Mouse (Mus musculus) ovary, postnatal 14 days (tissue): ENCODE data around the gene Bfsp1.

Experiments
- DNase-seq: peaks from one replicate; pipeline ENCODE4 v3.0.0; 2022; ENCODE audit warnings: low spot score

Gene Bfsp1

GRCm38 (mm10) chr2:143796335-143797013 lies 66.5 kb downstream of the Bfsp1 start:
- no peak for DNase-seq

GRCm38 (mm10) chr2:143795858-143796257 lies 67.1 kb downstream of the Bfsp1 start:
- DNase-seq = no peak

DNA sequence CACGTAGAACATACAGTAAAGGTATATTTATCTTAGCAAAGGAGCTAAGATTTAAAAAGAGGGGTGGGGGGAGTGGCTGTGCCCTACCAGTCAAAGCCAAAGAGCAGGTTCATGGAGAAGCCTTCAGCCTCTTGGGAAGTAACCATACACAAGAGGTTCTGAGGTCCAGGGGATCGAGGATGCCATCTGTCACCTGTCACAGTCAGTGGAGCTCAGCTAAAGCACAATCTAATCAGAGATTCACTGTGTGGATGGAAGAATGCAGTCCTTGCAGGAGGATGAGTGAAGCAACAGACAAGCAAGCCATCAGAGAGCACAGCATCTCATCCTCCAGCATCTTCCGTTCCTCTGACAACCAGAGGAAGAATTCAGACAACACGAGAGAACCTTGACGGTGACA lies 73.1 kb downstream of the Bfsp1 start:
- DNase-seq = no peak

GRCm38 (mm10) chr2:143780310-143780709 lies 82.7 kb downstream of the Bfsp1 start:
- DNase-seq = no peak
